Mouse (Mus musculus): ENCODE results near the gene Dpf3. TPM values are rescaled to one million over a fixed set of nuclear protein-coding genes. Genes with fewer than 3 reads are reported as not detected.

Dpf3 gene
- polyA plus RNA-seq, 1 experiment from 2014 or later: 23.2 TPM

Other genes with a start within 250 kb of the Dpf3 start
- 24.2 and 27.5 TPM in 2 replicates for gene Dcaf4, start 32.8 kb upstream of the Dpf3 start, polyA plus RNA-seq (2014; fragmentation: Nextera tagmentation; extraction: Ambion mirVana)
- gene Zfyve1, start 109.5 kb upstream of the Dpf3 start, polyA plus RNA-seq (2014; fragmentation: Nextera tagmentation; extraction: Ambion mirVana): 13.9 and 16.6 TPM in 2 replicates
- 140 and 157 TPM in 2 replicates for gene Rbm25, start 143.5 kb upstream of the Dpf3 start, polyA plus RNA-seq (2014; fragmentation: Nextera tagmentation; extraction: Ambion mirVana)
- gene Psen1, start 200.4 kb upstream of the Dpf3 start, polyA plus RNA-seq (2014; fragmentation: Nextera tagmentation; extraction: Ambion mirVana): 48.9 and 50.8 TPM in 2 replicates